Mouse (Mus musculus): ENCODE measurements around the gene Syngr1.

The Syngr1 gene

DNA sequence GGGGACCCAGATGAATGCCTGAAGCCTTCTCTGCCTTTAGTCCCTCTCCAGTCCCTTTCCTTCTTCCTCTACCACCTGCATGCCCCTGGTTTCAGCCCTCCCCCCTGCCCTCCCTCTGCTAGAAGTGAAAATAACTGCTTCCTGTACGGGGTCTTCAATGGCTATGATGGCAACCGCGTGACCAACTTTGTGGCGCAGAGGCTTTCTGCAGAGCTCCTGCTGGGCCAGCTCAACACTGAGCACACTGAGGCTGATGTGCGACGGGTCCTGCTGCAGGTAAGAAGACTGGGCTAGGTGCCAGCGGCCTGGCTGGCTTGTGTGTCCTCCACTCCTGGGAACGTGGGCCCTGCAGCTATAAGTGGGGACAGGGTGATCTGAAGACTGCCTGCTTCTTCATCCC is 57.4 kb downstream of the Syngr1 start:
- no peak for DNase-seq

DNA sequence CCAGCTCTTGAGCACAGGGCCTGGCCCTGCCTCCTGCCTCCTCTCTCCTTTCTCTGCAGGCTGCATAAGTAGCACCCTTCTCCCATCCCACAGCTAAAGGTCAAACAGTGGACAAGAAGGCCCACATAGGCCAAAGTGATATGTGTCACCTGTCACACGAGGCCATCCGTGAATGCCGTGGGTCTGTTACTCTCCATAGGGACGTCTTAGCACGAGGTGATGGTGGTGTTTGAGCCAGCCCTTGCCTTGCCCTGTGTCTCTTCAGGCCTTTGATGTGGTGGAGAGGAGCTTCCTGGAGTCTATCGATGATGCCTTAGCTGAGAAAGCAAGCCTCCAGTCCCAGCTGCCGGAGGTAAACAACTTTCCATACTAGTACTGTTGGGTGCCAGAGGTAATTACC is 58.4 kb downstream of the Syngr1 start:
- DNase-seq = no peak

DNA sequence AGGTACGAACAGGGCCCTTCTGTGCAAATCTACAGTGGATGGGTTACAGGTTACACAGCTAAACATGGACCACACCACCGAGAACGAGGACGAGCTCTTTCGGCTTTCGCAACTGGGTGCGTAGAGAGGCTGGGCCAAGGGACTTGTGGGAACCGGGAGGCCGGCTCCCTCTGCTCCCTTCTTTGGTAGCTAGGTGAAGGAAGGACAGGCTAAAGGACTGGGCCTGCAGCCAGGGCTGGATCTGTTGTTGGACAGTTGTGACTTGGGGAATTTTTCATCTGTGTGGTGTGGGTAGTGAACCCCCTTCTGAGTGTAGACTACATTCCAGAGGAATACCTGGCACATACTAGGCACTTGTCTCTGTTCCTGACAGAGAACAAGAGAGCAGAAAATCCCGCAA is 61.5 kb downstream of the Syngr1 start:
- no peak for DNase-seq

DNA sequence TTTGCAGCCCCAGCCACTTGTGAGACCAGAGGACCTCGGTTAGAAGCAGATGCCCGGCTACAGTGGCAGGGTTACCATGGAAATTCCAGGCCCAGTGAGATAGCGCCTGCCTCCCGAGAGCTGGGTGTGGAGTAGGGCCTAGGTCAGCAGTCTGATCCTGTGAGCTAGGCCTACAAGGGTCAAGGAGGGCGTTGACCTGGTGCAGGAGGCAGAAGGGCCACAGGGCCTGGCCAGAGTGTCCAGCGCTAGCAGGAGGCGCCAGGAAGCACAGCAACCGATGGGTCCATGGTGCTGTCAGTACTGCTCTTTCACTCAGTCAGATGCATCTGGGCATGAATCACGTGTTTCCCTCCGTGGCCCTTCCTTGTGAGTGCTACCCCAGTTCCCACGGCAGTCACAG is 62.6 kb downstream of the Syngr1 start:
- DNase-seq = no peak

DNA sequence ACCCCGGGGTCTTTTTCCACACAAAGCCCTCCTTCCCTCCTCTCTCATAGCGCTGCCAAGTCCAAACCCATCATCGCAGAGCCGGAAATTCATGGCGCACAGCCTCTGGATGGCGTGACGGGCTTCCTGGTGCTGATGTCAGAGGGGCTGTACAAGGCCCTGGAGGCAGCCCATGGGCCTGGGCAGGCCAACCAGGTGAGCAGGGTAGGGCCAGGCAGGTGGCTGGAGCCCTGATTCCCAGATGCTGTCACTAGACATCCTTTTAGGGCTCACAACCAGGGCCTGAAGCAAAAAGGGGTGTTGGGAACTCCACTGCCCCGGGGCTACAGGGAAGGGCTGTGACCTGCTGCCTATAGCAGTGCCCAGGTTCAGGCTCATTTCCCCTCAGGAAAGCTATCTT is 64.6 kb downstream of the Syngr1 start:
- no peak for DNase-seq

DNA sequence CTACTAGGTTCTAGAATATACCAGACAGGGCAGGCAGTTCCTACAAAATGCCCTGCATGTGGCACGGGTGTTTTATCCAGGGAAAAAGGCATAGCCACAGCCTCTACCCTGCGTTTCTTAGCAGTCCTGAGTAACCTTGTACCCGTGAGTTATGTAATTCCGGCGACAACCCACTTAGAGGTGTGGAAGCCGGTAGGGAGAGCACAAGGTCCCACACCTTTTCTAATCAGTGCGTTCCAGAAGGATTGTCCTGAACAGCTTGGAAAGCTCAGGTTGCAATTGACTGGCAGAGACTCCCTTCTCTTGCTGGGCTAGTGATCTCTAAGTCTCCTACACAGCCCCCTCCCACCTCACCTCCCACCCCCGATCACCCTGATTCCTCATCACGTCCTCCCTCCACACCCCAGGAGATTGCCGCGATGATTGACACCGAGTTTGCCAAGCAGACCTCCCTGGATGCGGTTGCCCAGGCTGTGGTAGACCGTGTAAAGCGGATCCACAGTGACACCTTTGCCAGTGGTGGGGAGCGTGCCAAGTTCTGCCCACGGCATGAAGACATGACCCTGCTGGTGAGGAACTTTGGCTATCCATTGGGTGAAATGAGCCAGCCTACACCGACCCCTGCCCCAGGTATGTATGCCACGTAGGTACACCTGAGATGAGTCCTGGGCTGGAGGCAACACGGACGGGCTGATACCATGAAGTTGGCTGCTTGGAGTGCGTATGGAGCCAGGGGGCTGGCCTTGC is 66.2 kb downstream of the Syngr1 start:
- no peak for DNase-seq

DNA sequence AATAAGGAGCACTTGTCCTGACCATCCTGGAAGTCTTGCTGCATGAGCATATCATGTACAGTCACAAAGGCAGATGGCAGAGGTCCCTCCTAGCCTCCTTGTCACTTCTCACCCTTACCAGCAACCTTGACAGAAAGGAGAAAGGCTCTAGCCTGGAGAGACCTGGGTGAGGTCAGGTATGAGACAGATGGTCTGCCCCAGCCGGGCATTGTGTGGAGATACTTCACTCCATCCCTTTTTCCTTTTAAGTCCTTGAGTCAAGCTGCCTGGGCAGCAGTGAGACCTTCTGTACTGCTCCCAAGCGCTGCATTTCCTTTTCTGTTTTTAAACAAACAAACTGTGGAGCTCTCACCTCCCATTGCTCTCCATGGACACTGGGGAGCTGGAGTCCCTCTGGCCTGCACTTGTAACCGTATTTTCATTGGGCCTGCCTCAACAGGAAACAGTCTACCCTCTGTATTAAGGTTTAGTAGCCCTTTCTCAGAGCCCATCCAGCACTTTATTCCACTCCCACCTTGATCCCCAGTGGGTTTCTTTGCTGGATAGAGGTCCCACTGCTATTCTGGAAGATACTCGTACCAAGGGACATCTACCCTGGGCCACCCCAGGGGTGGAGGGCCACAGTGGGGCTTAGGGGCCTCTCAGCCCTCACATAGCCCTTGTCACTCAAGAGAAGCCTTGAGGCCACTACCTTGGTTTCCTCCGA is 67.0 kb downstream of the Syngr1 start:
- no peak for DNase-seq

DNA sequence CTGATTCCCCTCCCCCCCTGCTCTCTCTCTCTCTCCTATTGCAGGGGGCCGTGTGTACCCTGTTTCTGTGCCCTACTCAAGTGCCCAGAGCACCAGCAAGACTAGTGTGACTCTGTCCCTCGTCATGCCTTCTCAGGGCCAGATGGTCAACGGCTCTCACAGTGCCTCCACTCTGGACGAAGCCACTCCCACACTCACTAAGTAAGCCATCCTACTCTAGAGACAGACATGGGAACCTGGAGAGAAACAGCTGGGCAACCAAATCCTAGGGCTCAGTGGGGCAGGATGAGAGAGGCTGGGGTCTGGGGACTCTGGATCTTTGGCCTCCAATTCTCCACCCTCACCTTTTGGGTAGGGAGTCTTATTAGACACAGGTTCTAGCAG is 67.6 kb downstream of the Syngr1 start:
- peak; percentile 9 for DNase-seq

DNA sequence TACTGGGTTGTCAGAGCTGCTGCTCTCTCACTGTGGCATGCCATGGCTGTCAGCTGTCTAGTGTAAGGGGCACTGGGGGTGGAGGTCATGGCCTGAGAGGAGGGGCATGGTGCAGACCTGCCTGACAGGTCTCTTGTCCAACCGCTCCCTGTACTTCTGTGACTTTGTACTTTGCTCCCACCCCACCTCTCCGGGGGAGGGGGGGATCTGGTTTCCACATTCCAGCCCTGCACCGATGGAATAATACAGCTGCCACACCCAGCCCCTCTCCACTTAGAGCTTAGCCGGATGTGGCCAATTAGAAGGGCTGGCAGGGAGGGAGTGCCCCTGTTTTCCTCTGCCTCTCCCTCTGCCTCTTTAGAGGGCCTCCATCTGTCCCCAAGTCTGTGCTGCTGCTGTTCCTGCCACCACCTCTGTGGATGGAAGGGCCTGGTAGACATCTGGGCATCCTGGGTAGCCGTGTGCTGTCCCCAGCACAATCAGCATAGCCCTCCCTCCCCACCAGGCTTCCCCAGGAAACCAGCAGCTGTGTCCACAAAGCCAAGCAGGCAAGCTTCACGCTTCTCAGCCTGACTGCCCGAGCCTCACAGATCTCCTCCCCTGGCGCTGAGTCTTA is 68.3 kb downstream of the Syngr1 start:
- peak; percentile 75 for DNase-seq

DNA sequence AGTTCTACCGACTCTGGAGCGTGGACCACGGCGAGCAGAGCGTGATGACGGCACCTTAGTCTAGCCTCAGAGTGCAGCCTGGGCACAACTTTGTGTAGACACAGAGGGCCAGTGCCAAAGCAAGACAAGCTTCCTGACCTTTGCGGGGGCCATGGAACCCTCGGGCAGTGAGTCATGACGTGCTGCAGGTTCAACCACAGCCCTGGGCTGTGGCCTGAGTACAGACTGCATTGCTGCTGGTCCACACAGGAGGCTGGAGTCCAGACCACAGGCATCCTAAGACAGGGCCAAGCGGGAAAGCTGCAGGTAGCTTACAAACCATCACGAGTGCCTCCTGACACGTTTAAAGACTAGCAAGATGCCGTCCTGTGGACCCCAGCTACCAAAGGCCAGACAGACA is 69.1 kb downstream of the Syngr1 start:
- no peak for DNase-seq

DNA sequence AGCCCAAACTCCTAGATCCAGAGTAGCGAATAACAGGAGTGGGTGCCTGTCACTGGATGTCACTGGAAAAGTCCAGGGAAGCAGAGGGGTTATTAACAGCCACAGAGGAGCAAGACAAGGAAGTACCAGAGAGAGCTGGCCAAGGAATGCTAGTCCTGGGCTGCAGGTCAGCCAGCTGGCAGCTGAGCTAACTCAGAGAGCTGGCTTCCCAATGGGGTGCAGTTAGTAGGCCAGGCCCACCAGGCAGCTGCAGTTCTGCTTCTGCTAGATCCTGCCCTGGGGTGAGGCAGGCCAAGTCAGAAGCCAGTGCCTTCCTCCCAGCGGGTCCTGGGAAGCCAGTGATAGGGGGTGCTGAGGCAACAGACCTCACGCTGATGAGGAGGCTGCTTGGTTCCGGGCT is 69.6 kb downstream of the Syngr1 start:
- DNase-seq = no peak

DNA sequence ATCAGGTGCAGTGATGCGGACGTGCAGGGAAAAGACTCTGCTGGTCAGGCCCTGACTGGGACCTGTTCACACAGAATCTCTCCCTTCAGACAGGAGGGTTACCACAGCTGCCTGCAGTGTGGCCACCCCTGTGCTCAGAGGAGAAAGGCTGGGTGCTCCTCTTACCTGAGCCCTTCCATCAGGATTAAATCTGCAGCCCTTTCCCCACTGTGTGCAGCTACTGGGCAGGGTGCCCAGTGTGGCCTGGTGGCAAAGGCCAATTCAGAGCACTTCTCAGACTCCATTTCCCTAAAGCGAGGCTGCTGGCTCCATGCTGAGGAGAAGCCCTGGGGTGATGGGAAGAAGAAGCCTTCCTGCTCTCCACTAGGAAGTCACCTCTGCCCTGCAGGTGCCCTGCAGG is 70.1 kb downstream of the Syngr1 start:
- DNase-seq = no peak

DNA sequence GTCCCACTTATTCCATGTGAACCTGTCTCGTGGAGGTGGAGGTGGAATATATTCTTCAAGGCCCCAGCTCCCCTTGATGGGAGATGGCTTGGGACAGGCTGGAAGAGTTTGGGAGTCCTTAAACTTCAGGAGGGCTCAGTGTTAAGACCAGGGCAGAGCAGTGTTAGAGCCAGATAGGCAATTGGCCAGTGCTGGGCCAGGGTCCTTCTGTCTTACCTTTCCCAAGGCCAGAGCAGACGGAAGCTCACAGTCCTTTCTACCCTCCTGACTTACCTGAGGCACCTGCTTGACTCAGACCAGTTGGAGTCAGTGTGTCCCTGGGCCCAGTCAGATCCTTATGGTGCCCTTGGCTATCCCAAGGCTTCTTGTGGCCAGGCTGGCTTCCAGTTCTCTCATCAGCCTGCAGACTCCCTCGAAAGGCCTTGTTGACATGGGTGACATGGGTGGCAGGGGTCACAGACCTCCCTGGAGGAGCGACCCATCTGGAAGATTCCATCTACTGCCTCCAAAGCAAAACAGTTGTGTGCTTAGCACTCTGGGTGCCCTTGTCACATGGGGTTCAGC is 71.3 kb downstream of the Syngr1 start:
- DNase-seq = no peak

DNA sequence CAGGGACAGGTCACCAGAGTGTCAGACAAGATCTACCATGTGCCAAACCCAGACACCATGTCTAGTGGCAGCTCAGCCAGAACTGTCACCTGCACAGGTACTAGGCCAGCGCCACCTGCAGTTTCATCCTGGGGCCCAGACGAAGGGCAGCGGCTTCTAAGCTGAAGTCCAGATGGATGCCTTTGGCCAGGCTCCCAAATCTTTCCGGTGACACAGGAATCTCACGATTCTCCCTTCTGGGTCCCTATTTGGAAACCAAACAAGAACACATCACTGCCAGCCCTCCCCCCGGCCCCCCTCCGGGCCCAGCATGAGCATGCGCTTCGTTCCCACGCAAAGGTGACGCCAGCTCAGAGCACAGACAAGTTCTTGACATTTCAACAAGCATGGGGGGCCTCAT is 72.1 kb downstream of the Syngr1 start:
- DNase-seq = no peak

DNA sequence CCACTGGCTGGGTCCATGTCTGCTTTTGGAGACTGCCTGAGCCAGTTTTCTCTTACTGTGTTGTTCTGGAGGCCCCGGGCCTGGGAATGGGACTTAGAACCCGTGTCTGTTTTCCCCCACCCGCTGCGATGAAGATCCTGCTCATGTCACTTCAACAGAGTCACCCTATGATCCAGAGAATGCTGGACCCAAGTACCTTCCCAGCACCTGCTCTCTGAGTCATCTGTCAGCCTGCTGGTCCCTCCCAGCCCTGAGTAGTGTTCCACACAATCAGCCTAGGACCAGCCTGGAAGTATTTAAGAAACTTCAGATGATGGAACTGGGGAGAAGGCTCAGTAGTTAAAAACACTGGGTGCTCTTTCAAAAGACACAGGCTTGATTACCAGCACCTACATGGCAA is 72.6 kb downstream of the Syngr1 start:
- DNase-seq = no peak

DNA sequence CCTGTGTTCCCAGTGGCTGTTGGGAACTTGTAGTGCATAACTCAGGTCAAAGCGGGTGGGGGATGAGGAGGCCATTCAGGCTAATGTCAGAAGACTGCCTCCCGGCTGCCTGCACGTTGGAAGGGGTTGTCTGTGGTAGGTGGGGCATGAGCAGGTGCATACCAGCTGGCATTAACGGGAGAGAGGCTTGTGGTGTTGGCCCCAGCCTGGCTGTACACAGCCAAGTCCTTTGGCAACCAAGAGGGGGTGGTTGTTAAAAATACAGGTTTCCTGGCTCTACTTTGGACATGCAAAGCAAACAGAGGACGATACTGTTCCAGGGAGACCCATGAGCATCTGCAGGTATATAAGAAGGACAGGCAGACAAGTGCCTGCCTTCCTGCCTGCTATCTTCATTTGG is 74.3 kb downstream of the Syngr1 start:
- DNase-seq = no peak
